Mouse (Mus musculus): ENCODE measurements around the gene Sumf1. TPM values are rescaled to one million over a fixed set of nuclear protein-coding genes. Genes with fewer than 3 reads are reported as not detected.

Sumf1 gene
- total and polyA plus RNA-seq, 3 experiments, result 11.0 to 23.1 (median 14.9) TPM

- H3K9ac ChIP-seq (ENCODE audit: insufficient read depth, low read depth), result no peak overlapping the region
These were observed 91.9 kb downstream of the Sumf1 start for GRCm38 (mm10) chr6:108093449-108093848.

GRCm38 (mm10) chr6:108092646-108093045, 92.7 kb downstream of the Sumf1 start:
- Histone ChIP-seq H3K9me3 (replicated peaks; ENCODE audit: low read length) (no peaks in the 10 kb centered on the region), H3K4me1 (ENCODE audit: control insufficient read depth in 1 of 2, insufficient read depth in 2 of 2) (no peaks in the 10 kb centered on the region)

More at GRCm38 (mm10) chr6:108093449-108093848, 91.9 kb downstream of the Sumf1 start:
- Histone ChIP-seq H3K36me3 (replicated peaks in 1 of 2; ENCODE audit: control insufficient read depth in 1 of 2, insufficient read depth in 1 of 2, low read length in 1 of 2) (no peaks in the 10 kb centered on the region), H3K79me2 (replicated peaks; ENCODE audit: control insufficient read depth, extremely low read depth, insufficient read depth, poor library complexity, severe bottlenecking) (no peaks in the 10 kb centered on the region), H3K27me3 (replicated peaks) (no peaks in the 10 kb centered on the region), H3K27ac (ENCODE audit: insufficient read depth, low read depth) (no peak overlapping the region), H3K4me2 (ENCODE audit: insufficient read depth, low read depth, poor library complexity, severe bottlenecking) (no peak overlapping the region), H3K4me1 (ENCODE audit: control insufficient read depth in 1 of 2, insufficient read depth in 2 of 2) (peaks cover under 1 to 2% of the 10 kb centered on the region in 2 experiments; a peak in 1 of 4 replicates), H3K9me3 (replicated peaks; ENCODE audit: low read length) (no peaks in the 10 kb centered on the region), H3K4me3 (replicated peaks in 1 of 3; ENCODE audit: low read depth in 2 of 3, low read length in 2 of 3, poor library complexity in 1 of 3) (no peak overlapping the region)
- in situ Hi-C loops (cut with MboI; ENCODE audit: low pct_ligation_motif_present, low pct_unique_long_range_greater_than_20kb, low sequenced_read_pairs) (no loop called here), dilution Hi-C loops (cut with MboI; ENCODE audit: extremely low pct_ligation_motif_present, extremely low pct_unique_long_range_greater_than_20kb, low sequenced_read_pairs) (no loop called here)
- TF ChIP-seq KAT2A (IDR thresholded peaks at IDR 0.05; ENCODE audit: insufficient replicate concordance, low read length) (no peak), HCFC1 (IDR thresholded peaks at IDR 0.05; ENCODE audit: low read depth, low read length) (no peak), SMC3 (IDR thresholded peaks at IDR 0.05; ENCODE audit: low read depth, low read length) (no peak), RCOR1 (conservative IDR thresholded peaks at IDR 0.05; ENCODE audit: low read depth, low read length) (no peak), GABPA (IDR thresholded peaks at IDR 0.05; ENCODE audit: insufficient replicate concordance, low read depth, low read length) (no peak), E2F4 (IDR thresholded peaks at IDR 0.05; ENCODE audit: insufficient replicate concordance, low read depth, low read length) (no peak), MAZ (IDR thresholded peaks at IDR 0.05; ENCODE audit: low read depth, low read length) (no peak), NRF1 (IDR thresholded peaks at IDR 0.05; ENCODE audit: low read depth, low read length) (no peak)
- DNase-seq (ENCODE audit: extremely low read depth), result no peak

GRCm38 (mm10) chr6:108091296-108091695, 94.1 kb downstream of the Sumf1 start:
- Histone ChIP-seq H3K4me1 (ENCODE audit: control insufficient read depth in 1 of 2, insufficient read depth in 2 of 2) (no peaks in the 10 kb centered on the region), H3K9me3 (replicated peaks; ENCODE audit: low read length) (no peaks in the 10 kb centered on the region), H3K79me2 (replicated peaks; ENCODE audit: control insufficient read depth, extremely low read depth, insufficient read depth, poor library complexity, severe bottlenecking) (no peaks in the 10 kb centered on the region), H3K4me2 (ENCODE audit: insufficient read depth, low read depth, poor library complexity, severe bottlenecking) (no peak overlapping the region), H3K27ac (ENCODE audit: insufficient read depth, low read depth) (no peak overlapping the region), H3K36me3 (replicated peaks in 1 of 2; ENCODE audit: control insufficient read depth in 1 of 2, insufficient read depth in 1 of 2, low read length in 1 of 2) (no peaks in the 10 kb centered on the region), H3K4me3 (replicated peaks in 1 of 3; ENCODE audit: low read depth in 2 of 3, low read length in 2 of 3, poor library complexity in 1 of 3) (no peak overlapping the region), H3K9ac (ENCODE audit: insufficient read depth, low read depth) (no peak overlapping the region), H3K27me3 (replicated peaks) (no peaks in the 10 kb centered on the region)
- no peak for DNase-seq (ENCODE audit: extremely low read depth)
- TF ChIP-seq UBTF (IDR thresholded peaks at IDR 0.05; ENCODE audit: low read depth, low read length) (no peak), PAX5 (IDR thresholded peaks at IDR 0.05; ENCODE audit: low read length) (no peak), MEF2A (IDR thresholded peaks at IDR 0.05; ENCODE audit: borderline replicate concordance, low read depth, low read length) (no peak), NRF1 (IDR thresholded peaks at IDR 0.05; ENCODE audit: low read depth, low read length) (no peak), SMC3 (IDR thresholded peaks at IDR 0.05; ENCODE audit: low read depth, low read length) (no peak), ZKSCAN1 (IDR thresholded peaks at IDR 0.05; ENCODE audit: borderline replicate concordance, low read depth, low read length) (no peak), TBP (conservative IDR thresholded peaks at IDR 0.05; ENCODE audit: low read depth, low read length) (no peak), GABPA (IDR thresholded peaks at IDR 0.05; ENCODE audit: insufficient replicate concordance, low read depth, low read length) (no peak), SIN3A (IDR thresholded peaks at IDR 0.05; ENCODE audit: low read length) (no peak), ETS1 (conservative IDR thresholded peaks at IDR 0.05; ENCODE audit: low read depth, low read length) (no peak), POLR2A (IDR thresholded peaks at IDR 0.05; ENCODE audit: low read depth, low read length) (no peak), MAX (IDR thresholded peaks at IDR 0.05; ENCODE audit: low read length) (no peak), JUN (IDR thresholded peaks at IDR 0.05; ENCODE audit: insufficient read depth, low read depth, low read length) (no peak), RAD21 (IDR thresholded peaks at IDR 0.05; ENCODE audit: low read depth, low read length) (no peak)
- dilution Hi-C loops (cut with MboI; ENCODE audit: extremely low pct_ligation_motif_present, extremely low pct_unique_long_range_greater_than_20kb, low sequenced_read_pairs), result no loop called here
- in situ Hi-C loops (cut with MboI; ENCODE audit: low pct_ligation_motif_present, low pct_unique_long_range_greater_than_20kb, low sequenced_read_pairs), result no loop called here

More at GRCm38 (mm10) chr6:108092646-108093045, 92.7 kb downstream of the Sumf1 start:
- no peak overlapping the region for H3K4me2 ChIP-seq (ENCODE audit: insufficient read depth, low read depth, poor library complexity, severe bottlenecking)
- H3K27me3 ChIP-seq (replicated peaks), result no peaks in the 10 kb centered on the region
- H3K79me2 ChIP-seq (replicated peaks; ENCODE audit: control insufficient read depth, extremely low read depth, insufficient read depth, poor library complexity, severe bottlenecking), result no peaks in the 10 kb centered on the region
- H3K4me3 ChIP-seq (replicated peaks in 1 of 3; ENCODE audit: low read depth in 2 of 3, low read length in 2 of 3, poor library complexity in 1 of 3), result no peak overlapping the region
- no peak for TF ChIP-seq POLR2A (IDR thresholded peaks at IDR 0.05; ENCODE audit: low read depth, low read length)
- no peak overlapping the region for H3K9ac ChIP-seq (ENCODE audit: insufficient read depth, low read depth)
- in situ Hi-C loops (cut with MboI; ENCODE audit: low pct_ligation_motif_present, low pct_unique_long_range_greater_than_20kb, low sequenced_read_pairs) (no loop called here), dilution Hi-C loops (cut with MboI; ENCODE audit: extremely low pct_ligation_motif_present, extremely low pct_unique_long_range_greater_than_20kb, low sequenced_read_pairs) (no loop called here)
- DNase-seq (ENCODE audit: extremely low read depth), result no peak
- no peaks in the 10 kb centered on the region for H3K36me3 ChIP-seq (replicated peaks in 1 of 2; ENCODE audit: control insufficient read depth in 1 of 2, insufficient read depth in 1 of 2, low read length in 1 of 2)
- no peak overlapping the region for H3K27ac ChIP-seq (ENCODE audit: insufficient read depth, low read depth)

Measured in CH12.LX (cell line).